Mouse (Mus musculus): Measurements from ENCODE around the gene Osbpl8. TPM values are rescaled to one million over a fixed set of nuclear protein-coding genes. Genes with fewer than 3 reads are reported as not detected.

Osbpl8 gene
- polyA plus RNA-seq, 1 experiment from 2014 or later = 10.2 TPM

DNA sequence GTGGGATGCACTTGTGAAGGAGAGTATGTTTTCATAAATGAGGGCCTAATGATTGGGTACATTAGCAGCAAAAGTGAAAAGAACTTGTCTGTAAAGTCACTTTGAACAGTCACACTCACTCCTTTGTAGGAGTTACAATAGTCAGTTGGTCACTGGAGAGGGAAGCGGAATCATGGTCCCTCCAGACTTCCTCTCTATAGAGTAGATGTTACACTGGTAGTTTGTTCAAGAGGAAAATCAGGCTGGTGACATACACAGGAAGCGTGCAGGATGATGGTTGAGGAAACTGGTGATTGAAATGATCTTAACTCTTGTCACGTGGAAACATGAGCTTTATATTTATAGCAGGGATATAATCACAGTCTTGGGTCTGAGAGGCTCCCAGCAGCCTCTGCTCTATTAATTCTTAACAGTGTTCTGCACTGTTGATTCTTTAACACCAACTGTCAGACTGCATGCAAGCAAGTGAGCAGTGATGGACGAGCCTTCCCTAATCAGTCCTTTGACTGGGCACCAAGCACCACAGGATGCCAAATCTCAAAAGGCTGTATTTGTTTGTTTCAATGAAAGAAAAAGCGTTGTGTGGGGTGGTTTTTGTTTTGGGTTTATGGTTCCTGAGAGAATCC lies 109.0 kb downstream of the Osbpl8 start:
- no peak for ATAC-seq (ENCODE audit: insufficient read depth)
- peaks cover 82% of the 10 kb centered on the region for H3K36me3 ChIP-seq (replicated peaks)
- no peak overlapping the region for H3K9ac ChIP-seq
- H3K4me2 ChIP-seq = no peak overlapping the region
- H3K4me3 ChIP-seq (replicated peaks) = no peak overlapping the region
- no peaks in the 10 kb centered on the region for H3K9me3 ChIP-seq (replicated peaks)
- H3K27me3 ChIP-seq = no peaks in the 10 kb centered on the region
- H3K27ac ChIP-seq (replicated peaks) = no peak overlapping the region
- WGBS (ENCODE audit: insufficient replicate concordance) = 74% methylated on average over 5 of the region's 5 CpGs
- H3K4me1 ChIP-seq (replicated peaks) = no peaks in the 10 kb centered on the region

DNA sequence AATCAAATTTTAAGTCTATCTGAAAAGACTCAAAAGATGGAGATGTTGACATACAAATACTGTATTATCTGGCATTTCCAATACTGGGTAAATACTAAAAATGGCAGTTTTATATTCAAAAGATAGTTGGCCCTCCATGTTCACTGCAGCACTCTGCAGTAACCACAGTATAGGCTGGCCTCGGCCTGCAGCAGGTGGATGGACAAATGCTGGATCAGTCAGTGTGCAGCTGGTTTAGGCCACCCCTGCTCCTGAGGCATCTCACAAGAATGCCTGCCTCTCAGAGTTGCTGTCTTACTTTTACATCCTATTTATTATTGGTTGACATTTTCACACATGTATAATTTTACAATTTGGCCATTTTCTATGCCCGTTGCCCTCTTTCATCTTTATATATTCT lies 111.3 kb downstream of the Osbpl8 start:
- 78% methylated on average over 2 of the region's 2 CpGs for WGBS (ENCODE audit: insufficient replicate concordance)
- Histone ChIP-seq H3K27ac (replicated peaks) (no peak overlapping the region), H3K4me1 (replicated peaks) (no peaks in the 10 kb centered on the region), H3K9me3 (replicated peaks) (no peaks in the 10 kb centered on the region), H3K27me3 (no peaks in the 10 kb centered on the region), H3K9ac (no peak overlapping the region), H3K4me3 (replicated peaks) (no peak overlapping the region), H3K36me3 (replicated peaks) (peaks cover 79% of the 10 kb centered on the region), H3K4me2 (no peak overlapping the region)
- ATAC-seq (ENCODE audit: insufficient read depth) = no peak

DNA sequence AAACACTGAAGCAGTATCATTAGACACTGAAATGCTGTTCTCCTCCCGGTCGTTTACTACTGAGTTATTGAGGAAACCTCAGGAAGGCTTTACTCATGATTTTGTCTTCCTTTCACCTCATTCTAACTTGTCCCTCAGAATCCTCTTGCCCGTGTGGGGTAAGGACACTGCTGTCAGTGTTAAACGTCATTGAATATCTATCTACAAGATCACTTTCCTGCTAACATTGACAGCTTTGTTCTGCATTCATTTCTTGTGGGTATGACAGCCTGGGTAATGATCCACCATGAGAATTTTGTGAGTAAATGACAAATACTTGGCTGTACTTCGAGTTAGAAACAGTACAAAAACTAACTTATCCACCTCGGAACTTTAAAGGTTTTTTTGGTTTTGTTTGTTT lies 133.1 kb downstream of the Osbpl8 start:
- H3K9ac ChIP-seq = no peak overlapping the region
- H3K27ac ChIP-seq (replicated peaks) = no peak overlapping the region
- peak overlapping the region; percentile 81 for H3K4me3 ChIP-seq (replicated peaks)
- peaks cover 23% of the 10 kb centered on the region for H3K4me1 ChIP-seq (replicated peaks)
- no peaks in the 10 kb centered on the region for H3K27me3 ChIP-seq
- no peaks in the 10 kb centered on the region for H3K9me3 ChIP-seq (replicated peaks)
- peak overlapping the region; percentile 89 for H3K4me2 ChIP-seq
- no peak for ATAC-seq (ENCODE audit: insufficient read depth)
- peaks cover 3% of the 10 kb centered on the region; the same call in 1 of the 2 replicates for H3K36me3 ChIP-seq (replicated peaks)
- WGBS (ENCODE audit: insufficient replicate concordance) = 23% methylated on average over 6 of the region's 6 CpGs

DNA sequence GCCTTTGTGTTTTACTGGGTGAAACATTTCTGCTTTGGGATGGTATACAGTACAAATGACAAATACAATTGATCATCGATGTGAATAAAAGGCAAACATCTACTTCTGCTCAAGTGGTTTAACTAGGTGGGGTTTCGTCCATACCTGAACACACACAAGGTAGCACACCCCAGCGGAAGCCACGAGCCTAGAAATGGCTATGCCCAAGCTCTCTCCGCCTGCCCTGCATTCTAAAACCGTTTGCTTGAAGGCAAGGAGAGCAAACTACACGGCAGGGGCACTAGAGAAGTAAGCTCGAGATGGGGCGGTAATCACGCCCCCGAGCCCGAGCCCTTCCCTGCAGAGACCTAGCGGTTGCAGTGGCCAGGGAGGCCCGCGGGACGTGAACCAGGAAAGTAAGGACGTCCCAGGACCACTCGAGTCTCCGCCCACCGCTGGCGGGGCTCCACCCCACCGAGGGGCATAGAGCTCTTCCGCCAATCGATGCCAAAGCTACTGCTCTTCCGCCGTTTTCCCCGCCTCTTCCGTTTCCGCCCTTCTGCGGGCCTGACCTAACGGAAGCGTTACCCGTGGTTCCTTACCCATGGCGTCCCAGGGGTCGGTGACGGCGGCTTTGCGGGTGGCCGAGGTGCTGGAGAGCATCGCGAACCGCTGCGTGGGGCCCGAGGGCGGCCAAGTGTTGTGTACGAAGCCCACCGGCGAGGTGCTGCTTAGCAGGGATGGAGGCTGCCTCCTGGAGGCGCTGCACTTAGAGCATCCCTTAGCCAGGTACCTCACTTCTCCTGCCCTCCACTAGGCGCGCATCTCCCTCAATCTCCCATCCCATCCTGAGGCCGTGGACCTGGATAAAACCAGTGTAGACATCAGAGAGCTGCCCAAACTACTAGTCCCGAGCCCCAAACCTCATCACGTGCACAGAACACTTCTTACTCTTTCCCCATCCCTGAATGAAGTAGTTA lies 133.9 kb downstream of the Osbpl8 start, which contains the start of gene Bbs10:
Gene Bbs10 (plus strand): TSS at position 540 of the 959 bp plus-strand sequence.
- H3K36me3 ChIP-seq (replicated peaks) = 0 out of 2 replicates have a peak, but pooled peaks cover under 1% of the 10 kb centered on the region
- peak within 1 kb of the TSS; percentile 89 for H3K4me2 ChIP-seq
- H3K27ac ChIP-seq (replicated peaks) = peak within 1 kb of the TSS; percentile 64; the same call in 1 of the 2 replicates
- 1% methylated on average over 54 of the region's 54 CpGs for WGBS (ENCODE audit: insufficient replicate concordance)
- peak within 1 kb of the TSS; percentile 62 for H3K9ac ChIP-seq
- H3K9me3 ChIP-seq (replicated peaks) = no peaks in the 10 kb centered on the region
- ATAC-seq (ENCODE audit: insufficient read depth) = peak; percentile 97
- H3K4me1 ChIP-seq (replicated peaks) = peaks cover 23% of the 10 kb centered on the region
- peak within 1 kb of the TSS; percentile 81 for H3K4me3 ChIP-seq (replicated peaks)
- H3K27me3 ChIP-seq = no peaks in the 10 kb centered on the region

DNA sequence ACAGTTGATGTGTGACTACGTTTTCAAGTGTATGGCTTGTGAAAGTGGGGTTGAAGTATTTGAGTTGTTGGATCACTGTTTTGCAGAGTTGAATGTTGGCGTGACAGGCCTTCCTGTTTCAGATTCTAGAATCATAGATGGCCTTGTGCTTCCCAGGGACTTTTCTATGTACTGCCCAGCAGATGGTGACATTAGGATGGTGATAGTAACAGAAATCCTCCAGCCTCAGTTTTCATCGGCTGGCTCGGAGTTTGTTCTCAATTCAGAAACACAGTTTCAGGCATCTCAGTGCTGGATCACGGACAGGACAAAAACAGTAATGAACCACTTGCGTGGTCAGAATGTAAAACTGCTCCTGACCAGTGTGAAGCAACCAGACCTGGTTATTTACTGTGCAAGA lies 135.0 kb downstream of the Osbpl8 start:
- Histone ChIP-seq H3K27ac (replicated peaks) (no peak overlapping the region), H3K36me3 (replicated peaks) (no peaks in the 10 kb centered on the region), H3K9ac (no peak overlapping the region), H3K9me3 (replicated peaks) (no peaks in the 10 kb centered on the region), H3K4me2 (peak overlapping the region; percentile 89; the same call in 1 of the 2 replicates), H3K4me3 (replicated peaks) (no peak overlapping the region), H3K4me1 (replicated peaks) (peaks cover 23% of the 10 kb centered on the region), H3K27me3 (no peaks in the 10 kb centered on the region)
- no peak for ATAC-seq (ENCODE audit: insufficient read depth)
- 76% methylated on average over 6 of the region's 6 CpGs for WGBS (ENCODE audit: insufficient replicate concordance)

DNA sequence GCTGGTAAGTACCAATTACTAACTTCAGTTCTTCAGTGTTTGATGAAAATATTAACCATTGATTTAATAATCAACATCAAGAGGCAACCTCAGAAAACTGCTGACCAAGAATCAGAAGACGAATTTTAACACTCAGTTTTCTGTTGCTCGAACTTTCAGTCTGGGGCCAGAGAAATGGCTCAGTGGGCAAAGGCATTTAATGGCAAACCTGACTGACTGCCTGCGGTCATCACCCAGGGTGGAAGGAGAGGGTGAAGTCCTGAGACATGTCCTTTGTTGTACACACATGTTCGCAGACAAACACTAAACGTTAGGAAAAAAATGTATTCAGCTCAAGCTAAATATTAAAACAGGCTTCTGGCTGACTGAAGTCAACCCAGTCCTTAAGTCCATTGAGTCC lies 136.5 kb downstream of the Osbpl8 start:
- 77% methylated on average over 5 of the region's 5 CpGs for WGBS (ENCODE audit: insufficient replicate concordance)
- Histone ChIP-seq H3K9me3 (replicated peaks) (no peaks in the 10 kb centered on the region), H3K36me3 (replicated peaks) (no peaks in the 10 kb centered on the region), H3K9ac (no peak overlapping the region), H3K4me3 (replicated peaks) (no peak overlapping the region), H3K27ac (replicated peaks) (no peak overlapping the region), H3K4me1 (replicated peaks) (peaks cover 23% of the 10 kb centered on the region), H3K27me3 (no peaks in the 10 kb centered on the region), H3K4me2 (no peak overlapping the region)
- no peak for ATAC-seq (ENCODE audit: insufficient read depth)

DNA sequence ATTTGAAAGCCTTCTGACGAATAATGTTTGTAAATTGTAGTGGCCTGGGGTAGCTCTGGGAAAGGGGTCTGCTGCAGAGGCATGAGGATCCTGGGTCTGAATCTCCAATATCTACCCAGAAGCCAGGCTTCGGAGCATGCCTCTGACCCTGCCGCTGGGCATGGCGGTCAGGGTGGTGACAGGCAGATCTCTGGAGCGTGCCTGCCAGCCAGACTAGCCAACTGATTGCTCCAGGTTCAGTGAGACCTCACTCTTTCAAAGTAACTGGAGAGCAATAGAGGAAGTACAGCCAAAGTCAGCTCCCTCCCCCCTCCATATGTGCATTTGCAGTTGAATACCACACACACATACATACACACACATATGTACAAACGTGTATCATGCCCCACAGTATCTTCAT lies 137.9 kb downstream of the Osbpl8 start:
- Histone ChIP-seq H3K27me3 (no peaks in the 10 kb centered on the region), H3K36me3 (replicated peaks) (no peaks in the 10 kb centered on the region), H3K4me2 (no peak overlapping the region), H3K9me3 (replicated peaks) (no peaks in the 10 kb centered on the region), H3K27ac (replicated peaks) (no peak overlapping the region), H3K4me1 (replicated peaks) (peaks cover 21% of the 10 kb centered on the region), H3K4me3 (replicated peaks) (no peak overlapping the region), H3K9ac (no peak overlapping the region)
- ATAC-seq (ENCODE audit: insufficient read depth) = no peak
- 72% methylated on average over 6 of the region's 6 CpGs for WGBS (ENCODE audit: insufficient replicate concordance)

DNA sequence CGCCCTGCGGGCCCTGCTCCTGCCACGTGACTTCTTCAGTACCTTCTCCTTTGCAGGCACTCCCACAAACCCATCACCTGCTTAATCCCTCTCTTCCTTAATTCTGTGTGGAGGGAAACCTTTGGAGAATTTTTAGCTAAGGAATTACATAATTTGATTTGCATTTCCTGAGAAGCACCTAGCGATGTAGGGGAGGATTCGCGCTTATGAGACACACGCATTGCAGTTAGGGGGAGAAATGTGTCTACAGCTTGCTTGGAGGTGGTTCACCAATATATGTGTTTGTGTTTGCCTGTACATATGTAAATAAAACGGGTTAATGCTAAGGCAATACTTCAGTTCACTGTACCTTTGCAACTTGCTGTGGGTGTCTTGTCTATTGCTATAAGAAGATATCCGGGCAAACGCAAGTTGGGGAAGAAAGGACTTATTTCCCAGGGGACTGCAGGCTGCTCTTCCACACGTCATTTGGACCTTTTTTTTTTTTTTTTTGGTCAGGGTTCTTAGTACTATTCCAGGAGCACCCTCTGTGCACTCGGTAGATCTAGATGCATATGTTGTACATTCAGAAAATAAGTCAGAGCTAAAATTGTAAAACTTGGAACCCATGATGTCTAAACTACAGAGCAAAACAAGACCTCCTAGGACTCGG lies 144.4 kb downstream of the Osbpl8 start:
- H3K4me2 ChIP-seq = no peak overlapping the region
- H3K9me3 ChIP-seq (replicated peaks) = no peaks in the 10 kb centered on the region
- ATAC-seq (ENCODE audit: insufficient read depth) = no peak
- H3K36me3 ChIP-seq (replicated peaks) = no peaks in the 10 kb centered on the region
- no peak overlapping the region for H3K27ac ChIP-seq (replicated peaks)
- no peaks in the 10 kb centered on the region for H3K4me1 ChIP-seq (replicated peaks)
- no peaks in the 10 kb centered on the region for H3K27me3 ChIP-seq
- 79% methylated on average over 13 of the region's 13 CpGs for WGBS (ENCODE audit: insufficient replicate concordance)
- no peak overlapping the region for H3K9ac ChIP-seq
- H3K4me3 ChIP-seq (replicated peaks) = no peak overlapping the region

DNA sequence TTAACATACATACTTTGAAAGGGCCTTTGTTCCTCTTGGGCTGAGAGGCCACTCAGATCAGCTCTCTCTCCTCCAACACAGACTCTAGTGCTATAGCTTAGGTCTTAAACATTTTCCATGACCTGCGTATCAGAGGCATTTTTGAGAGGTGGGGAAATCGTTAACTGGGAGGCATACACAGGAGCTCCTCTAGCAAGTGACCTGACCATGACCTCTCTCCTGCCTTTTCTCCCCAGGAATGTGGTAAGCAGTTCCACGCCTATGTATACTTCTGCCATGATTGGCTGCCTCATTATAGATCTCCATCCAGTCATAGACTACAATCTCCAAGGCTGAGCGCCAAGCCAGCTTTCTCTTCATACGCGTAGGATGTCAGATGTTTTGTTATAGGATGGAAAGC lies 148.7 kb downstream of the Osbpl8 start:
- no peak for ATAC-seq (ENCODE audit: insufficient read depth)
- H3K9ac ChIP-seq = no peak overlapping the region
- H3K36me3 ChIP-seq (replicated peaks) = no peaks in the 10 kb centered on the region
- H3K27me3 ChIP-seq = no peaks in the 10 kb centered on the region
- no peaks in the 10 kb centered on the region for H3K9me3 ChIP-seq (replicated peaks)
- H3K27ac ChIP-seq (replicated peaks) = no peak overlapping the region
- no peaks in the 10 kb centered on the region for H3K4me1 ChIP-seq (replicated peaks)
- WGBS (ENCODE audit: insufficient replicate concordance) = 74% methylated on average over 6 of the region's 6 CpGs
- no peak overlapping the region for H3K4me2 ChIP-seq
- H3K4me3 ChIP-seq (replicated peaks) = no peak overlapping the region

DNA sequence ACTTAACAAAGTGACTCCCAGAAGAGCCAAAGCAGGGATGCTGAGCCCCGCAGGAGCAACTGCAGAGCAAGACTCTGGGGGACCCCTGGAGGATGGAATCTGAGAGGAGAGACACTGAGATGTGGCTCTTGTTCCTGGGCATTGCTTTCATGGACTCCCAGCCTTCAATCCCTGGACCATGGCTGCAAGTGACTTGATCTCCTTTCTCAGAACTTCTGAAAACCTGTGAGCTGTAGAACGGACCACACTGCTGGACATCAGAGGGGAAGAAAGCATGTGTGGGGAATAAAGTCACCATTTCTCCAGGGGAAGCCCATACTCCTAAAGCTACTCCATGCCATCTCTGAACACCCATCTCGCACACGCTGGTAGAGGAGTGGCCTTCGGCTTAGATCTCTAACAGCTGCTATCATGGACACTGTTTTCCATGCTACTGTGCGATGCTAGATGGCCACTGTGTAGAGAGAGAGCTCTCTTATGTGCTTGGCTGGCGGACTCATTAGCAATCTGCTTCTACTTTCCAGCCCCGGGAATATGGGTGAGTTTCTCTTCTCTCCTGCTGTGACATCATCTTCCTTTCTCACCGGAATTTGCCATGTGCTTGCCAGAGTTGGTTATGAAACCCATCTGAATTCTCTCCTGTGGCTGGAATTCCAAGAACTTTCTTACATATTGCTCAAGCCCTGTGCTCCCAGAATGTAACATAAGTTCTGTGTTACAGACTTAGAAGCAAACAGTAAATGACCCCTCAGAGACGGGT lies 150.3 kb downstream of the Osbpl8 start:
- 55% methylated on average over 10 of the region's 10 CpGs for WGBS (ENCODE audit: insufficient replicate concordance)
- no peak for ATAC-seq (ENCODE audit: insufficient read depth)

More for the DNA sequence above, 150.3 kb downstream of the Osbpl8 start:
- Histone ChIP-seq H3K27me3 (no peaks in the 10 kb centered on the region), H3K4me1 (replicated peaks) (no peaks in the 10 kb centered on the region), H3K4me2 (no peak overlapping the region), H3K27ac (replicated peaks) (no peak overlapping the region), H3K9me3 (replicated peaks) (no peaks in the 10 kb centered on the region), H3K36me3 (replicated peaks) (no peaks in the 10 kb centered on the region), H3K9ac (no peak overlapping the region), H3K4me3 (replicated peaks) (no peak overlapping the region)
